Mouse (Mus musculus): Measurements from ENCODE around the gene Sema3b. TPM values are rescaled to one million over a fixed set of nuclear protein-coding genes. Genes with fewer than 3 reads are reported as not detected.

The Sema3b gene
- polyA plus RNA-seq, 1 experiment from 2014 or later, result 2.8 TPM

GRCm38 (mm10) chr9:107645577-107645976 is 36.5 kb upstream of the Sema3b start:
- Histone ChIP-seq H3K36me3 (ENCODE audit: control insufficient read depth, insufficient read depth, low read length) (no peaks in the 10 kb centered on the region), H3K4me1 (ENCODE audit: control insufficient read depth, insufficient read depth, low read length) (peaks cover 4% of the 10 kb centered on the region), H3K9ac (replicated peaks; ENCODE audit: low read depth, low read length) (0 out of 2 replicates have a peak overlapping the region, but pooled peaks have one; percentile 21), H3K27me3 (ENCODE audit: control insufficient read depth, insufficient read depth, low read length) (no peaks in the 10 kb centered on the region), H3K4me3 (ENCODE audit: low read depth, low read length) (no peak overlapping the region), H3K9me3 (ENCODE audit: control insufficient read depth, low read length) (no peaks in the 10 kb centered on the region), H3K27ac (ENCODE audit: low read depth, low read length) (no peak overlapping the region), H3K4me2 (ENCODE audit: low read depth, low read length) (no peak overlapping the region)
- WGBS, result 9% methylated on average over 5 of the region's 5 CpGs
- peak; percentile 69; the same call in 1 of the 2 replicates for ATAC-seq (ENCODE audit: low read depth)

- Histone ChIP-seq H3K27ac (ENCODE audit: low read depth, low read length) (no peak overlapping the region), H3K36me3 (ENCODE audit: control insufficient read depth, insufficient read depth, low read length) (no peaks in the 10 kb centered on the region), H3K9ac (replicated peaks; ENCODE audit: low read depth, low read length) (no peak overlapping the region; the same call in 1 of the 2 replicates), H3K4me2 (ENCODE audit: low read depth, low read length) (no peak overlapping the region; the same call in 1 of the 2 replicates), H3K9me3 (ENCODE audit: control insufficient read depth, low read length) (no peaks in the 10 kb centered on the region), H3K4me3 (ENCODE audit: low read depth, low read length) (no peak overlapping the region), H3K4me1 (ENCODE audit: control insufficient read depth, insufficient read depth, low read length) (peaks cover 4% of the 10 kb centered on the region), H3K27me3 (ENCODE audit: control insufficient read depth, insufficient read depth, low read length) (no peaks in the 10 kb centered on the region)
- WGBS, result 52% methylated on average over 7 of the region's 7 CpGs
- peak; percentile 2; the same call in 1 of the 2 replicates for ATAC-seq (ENCODE audit: low read depth)
These were observed 36.1 kb upstream of the Sema3b start for GRCm38 (mm10) chr9:107645153-107645510.

- peak; percentile 84 for ATAC-seq (ENCODE audit: low read depth)
- H3K4me2 ChIP-seq (ENCODE audit: low read depth, low read length), result peak overlapping the region; percentile 61
- 0 out of 2 replicates have a peak overlapping the region, but pooled peaks have one; percentile 45 for H3K27ac ChIP-seq (ENCODE audit: low read depth, low read length)
- H3K36me3 ChIP-seq (ENCODE audit: control insufficient read depth, insufficient read depth, low read length), result no peaks in the 10 kb centered on the region
- H3K9ac ChIP-seq (replicated peaks; ENCODE audit: low read depth, low read length), result peak overlapping the region; percentile 51; the same call in 1 of the 2 replicates
- no peaks in the 10 kb centered on the region for H3K9me3 ChIP-seq (ENCODE audit: control insufficient read depth, low read length)
- no peaks in the 10 kb centered on the region for H3K27me3 ChIP-seq (ENCODE audit: control insufficient read depth, insufficient read depth, low read length)
- H3K4me3 ChIP-seq (ENCODE audit: low read depth, low read length), result peak overlapping the region; percentile 33
- H3K4me1 ChIP-seq (ENCODE audit: control insufficient read depth, insufficient read depth, low read length), result peaks cover 4% of the 10 kb centered on the region
- 6% methylated on average over 35 of the region's 35 CpGs for WGBS
These were observed 35.6 kb upstream of the Sema3b start for GRCm38 (mm10) chr9:107644495-107645152.

GRCm38 (mm10) chr9:107643544-107644214 is 34.6 kb upstream of the Sema3b start:
- no peak overlapping the region for H3K4me3 ChIP-seq (ENCODE audit: low read depth, low read length)
- H3K4me1 ChIP-seq (ENCODE audit: control insufficient read depth, insufficient read depth, low read length), result peaks cover 4% of the 10 kb centered on the region
- WGBS, result 93% methylated on average over 13 of the region's 13 CpGs
- no peak for ATAC-seq (ENCODE audit: low read depth)
- H3K36me3 ChIP-seq (ENCODE audit: control insufficient read depth, insufficient read depth, low read length), result no peaks in the 10 kb centered on the region
- peak overlapping the region; percentile 61 for H3K4me2 ChIP-seq (ENCODE audit: low read depth, low read length)
- no peak overlapping the region for H3K9ac ChIP-seq (replicated peaks; ENCODE audit: low read depth, low read length)
- H3K27ac ChIP-seq (ENCODE audit: low read depth, low read length), result no peak overlapping the region
- no peaks in the 10 kb centered on the region for H3K27me3 ChIP-seq (ENCODE audit: control insufficient read depth, insufficient read depth, low read length)
- H3K9me3 ChIP-seq (ENCODE audit: control insufficient read depth, low read length), result no peaks in the 10 kb centered on the region

- no peak for ATAC-seq (ENCODE audit: low read depth)
- Histone ChIP-seq H3K27me3 (ENCODE audit: control insufficient read depth, insufficient read depth, low read length) (no peaks in the 10 kb centered on the region), H3K9me3 (ENCODE audit: control insufficient read depth, low read length) (no peaks in the 10 kb centered on the region), H3K9ac (replicated peaks; ENCODE audit: low read depth, low read length) (no peak overlapping the region), H3K4me1 (ENCODE audit: control insufficient read depth, insufficient read depth, low read length) (peaks cover 11% of the 10 kb centered on the region), H3K36me3 (ENCODE audit: control insufficient read depth, insufficient read depth, low read length) (no peaks in the 10 kb centered on the region), H3K4me2 (ENCODE audit: low read depth, low read length) (no peak overlapping the region), H3K4me3 (ENCODE audit: low read depth, low read length) (no peak overlapping the region), H3K27ac (ENCODE audit: low read depth, low read length) (no peak overlapping the region)
- WGBS, result 29% methylated on average over 8 of the region's 8 CpGs
These were observed 32.6 kb upstream of the Sema3b start for GRCm38 (mm10) chr9:107641666-107642065.

- WGBS, result 57% methylated on average over 7 of the region's 8 CpGs
- Histone ChIP-seq H3K36me3 (ENCODE audit: control insufficient read depth, insufficient read depth, low read length) (no peaks in the 10 kb centered on the region), H3K9ac (replicated peaks; ENCODE audit: low read depth, low read length) (no peak overlapping the region), H3K4me3 (ENCODE audit: low read depth, low read length) (no peak overlapping the region), H3K9me3 (ENCODE audit: control insufficient read depth, low read length) (no peaks in the 10 kb centered on the region), H3K4me1 (ENCODE audit: control insufficient read depth, insufficient read depth, low read length) (peaks cover 14% of the 10 kb centered on the region), H3K27me3 (ENCODE audit: control insufficient read depth, insufficient read depth, low read length) (no peaks in the 10 kb centered on the region), H3K27ac (ENCODE audit: low read depth, low read length) (no peak overlapping the region), H3K4me2 (ENCODE audit: low read depth, low read length) (no peak overlapping the region)
- no peak for ATAC-seq (ENCODE audit: low read depth)
These were observed 31.3 kb upstream of the Sema3b start for GRCm38 (mm10) chr9:107640257-107640772.

GRCm38 (mm10) chr9:107637070-107637469 is 28.0 kb upstream of the Sema3b start:
- peak overlapping the region; percentile 64 for H3K27ac ChIP-seq (ENCODE audit: low read depth, low read length)
- H3K4me3 ChIP-seq (ENCODE audit: low read depth, low read length), result no peak overlapping the region
- peak; percentile 42; the same call in 1 of the 2 replicates for ATAC-seq (ENCODE audit: low read depth)
- 0 out of 2 replicates have a peak overlapping the region, but pooled peaks have one; percentile 5 for H3K4me2 ChIP-seq (ENCODE audit: low read depth, low read length)
- no peaks in the 10 kb centered on the region for H3K27me3 ChIP-seq (ENCODE audit: control insufficient read depth, insufficient read depth, low read length)
- 12% methylated on average over 7 of the region's 7 CpGs for WGBS
- no peak overlapping the region; the same call in 1 of the 2 replicates for H3K9ac ChIP-seq (replicated peaks; ENCODE audit: low read depth, low read length)
- peaks cover 30% of the 10 kb centered on the region for H3K4me1 ChIP-seq (ENCODE audit: control insufficient read depth, insufficient read depth, low read length)
- no peaks in the 10 kb centered on the region for H3K9me3 ChIP-seq (ENCODE audit: control insufficient read depth, low read length)
- H3K36me3 ChIP-seq (ENCODE audit: control insufficient read depth, insufficient read depth, low read length), result no peaks in the 10 kb centered on the region

- Histone ChIP-seq H3K4me1 (ENCODE audit: control insufficient read depth, insufficient read depth, low read length) (peaks cover 42% of the 10 kb centered on the region), H3K9me3 (ENCODE audit: control insufficient read depth, low read length) (no peaks in the 10 kb centered on the region), H3K9ac (replicated peaks; ENCODE audit: low read depth, low read length) (peak within 1 kb of the TSS; percentile 82), H3K27ac (ENCODE audit: low read depth, low read length) (peak within 1 kb of the TSS; percentile 90), H3K27me3 (ENCODE audit: control insufficient read depth, insufficient read depth, low read length) (no peaks in the 10 kb centered on the region), H3K4me2 (ENCODE audit: low read depth, low read length) (peak within 1 kb of the TSS; percentile 99), H3K36me3 (ENCODE audit: control insufficient read depth, insufficient read depth, low read length) (no peaks in the 10 kb centered on the region), H3K4me3 (ENCODE audit: low read depth, low read length) (peak within 1 kb of the TSS; percentile 88)
- peak; percentile 89 for ATAC-seq (ENCODE audit: low read depth)
- 3% methylated on average over 37 of the region's 38 CpGs for WGBS
These were observed 26.4 kb upstream of the Sema3b start, which contains the start of gene Gnai2 for GRCm38 (mm10) chr9:107635279-107636028. TSS of gene Gnai2 (minus strand) at chr9:107635367.
